Mouse (Mus musculus): ENCODE measurements around the gene Lrriq3.

DNA sequence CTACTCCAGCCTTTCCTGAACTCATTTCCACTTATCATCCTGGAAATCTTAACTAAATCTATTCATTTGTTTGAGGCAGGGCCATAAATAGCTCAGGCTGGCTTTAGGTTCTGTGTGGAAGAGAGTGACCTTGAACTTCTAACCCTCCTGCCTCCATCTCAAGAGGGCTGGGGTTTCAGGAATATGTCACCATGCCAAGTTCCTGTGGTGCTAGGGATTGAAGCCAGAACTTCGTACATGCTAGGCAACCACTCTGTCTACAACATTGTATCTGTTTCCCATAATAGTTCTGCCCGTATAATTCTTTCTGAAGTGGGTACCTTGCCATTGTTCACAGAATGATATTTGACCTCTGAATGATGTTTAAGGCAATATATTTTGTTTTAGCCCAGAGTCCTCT lies 95.6 kb downstream of the Lrriq3 start:
- TF ChIP-seq ZC3H11A (IDR thresholded peaks at IDR 0.05; ENCODE audit: borderline replicate concordance, low read depth, low read length) (no peak), HCFC1 (IDR thresholded peaks at IDR 0.05; ENCODE audit: borderline replicate concordance, insufficient read depth, low read length) (no peak)
